Comparison of ENCODE assay signal across 29 mouse cellular contexts in genomic region chr8:91976900-91977585, GRCm38 (mm10).
DNase-seq lines count a peak whose midpoint lies in the region; ATAC-seq and TF ChIP-seq lines count a peak whose summit lies in the region.
"Had no signal": no experiment of that assay in that cellular context is flagged by ENCODE, and none has a peak within 500 bp of the region (broad histone marks: within the 10 kb centered on the region; RNA-seq: fewer than 3 reads in every experiment).

No protein-coding gene starts in this region.

- no peak for TF ChIP-seq POLR2A in kidney, adult 2 months (IDR thresholded peaks at IDR 0.05; ENCODE audit: low read depth, low read length)

- no peak for ATAC-seq in kidney, embryonic 15.5 days (replicated peaks; ENCODE audit: low FRiP score)
- ATAC-seq in lung, embryonic 16.5 days (ENCODE audit: low read depth): peak; percentile 54; the same call in 1 of the 2 replicates
- ATAC-seq: forebrain, embryonic 13.5 days; hindbrain, embryonic 16.5 days; intestine, embryonic 15.5 days; midbrain, embryonic 13.5 days had no signal

- no peak overlapping the region for H3K9ac ChIP-seq in kidney, embryonic 15.5 days
- no peak overlapping the region for H3K9ac ChIP-seq in lung, embryonic 16.5 days (ENCODE audit: low read length)
- H3K9ac ChIP-seq: forebrain, embryonic 13.5 days; intestine, embryonic 15.5 days; limb, embryonic 15.5 days; liver, embryonic 13.5 days; midbrain, embryonic 13.5 days; neural tube, embryonic 15.5 days; stomach, embryonic 15.5 days had no signal

- H3K27ac ChIP-seq in kidney, adult 2 months (ENCODE audit: insufficient read depth, low read depth, low read length): no peak overlapping the region
- H3K27ac ChIP-seq in kidney, embryonic 15.5 days: no peak overlapping the region
- H3K27ac ChIP-seq in lung, embryonic 16.5 days (ENCODE audit: low read length): peak overlapping the region; percentile 57
- H3K27ac ChIP-seq: forebrain, embryonic 13.5 days; intestine, embryonic 15.5 days; limb, embryonic 15.5 days; liver, embryonic 13.5 days; midbrain, embryonic 13.5 days; neural tube, embryonic 15.5 days; stomach, embryonic 15.5 days had no signal

- TF ChIP-seq CTCF in kidney, adult 2 months (conservative IDR thresholded peaks at IDR 0.05; ENCODE audit: insufficient read depth, insufficient read length, low read depth, low read length): no peak

- no peaks in the 10 kb centered on the region for H3K4me1 ChIP-seq in kidney, adult 2 months (ENCODE audit: control insufficient read depth, insufficient read depth, low read length)
- H3K4me1 ChIP-seq in kidney, embryonic 15.5 days: no peaks in the 10 kb centered on the region
- peaks cover 9% of the 10 kb centered on the region for H3K4me1 ChIP-seq in lung, embryonic 16.5 days (replicated peaks; ENCODE audit: control insufficient read depth, insufficient read depth, low read length)
- H3K4me1 ChIP-seq: intestine, embryonic 15.5 days; liver, embryonic 13.5 days; megakaryocyte, embryonic 14.5 days; stomach, embryonic 15.5 days had no signal

- H3K4me3 ChIP-seq in kidney, adult 2 months (ENCODE audit: insufficient read depth, low read depth, low read length): no peak overlapping the region
- no peak overlapping the region for H3K4me3 ChIP-seq in kidney, embryonic 15.5 days (replicated peaks)
- H3K4me3 ChIP-seq in lung, embryonic 16.5 days (ENCODE audit: low read length): no peak overlapping the region
- H3K4me3 ChIP-seq: forebrain, embryonic 13.5 days; intestine, embryonic 15.5 days; limb, embryonic 15.5 days; liver, embryonic 13.5 days; megakaryocyte, embryonic 14.5 days; midbrain, embryonic 13.5 days; neural tube, embryonic 15.5 days; stomach, embryonic 15.5 days had no signal

- H3K36me3 ChIP-seq in kidney, adult 2 months (ENCODE audit: control insufficient read depth, insufficient read depth, low read length): no peaks in the 10 kb centered on the region
- no peaks in the 10 kb centered on the region for H3K36me3 ChIP-seq in kidney, embryonic 15.5 days
- H3K36me3 ChIP-seq in lung, embryonic 16.5 days (ENCODE audit: control insufficient read depth, insufficient read depth, low read length): no peaks in the 10 kb centered on the region
- H3K36me3 ChIP-seq: G1E; intestine, embryonic 15.5 days; limb, embryonic 15.5 days; liver, embryonic 13.5 days; midbrain, embryonic 13.5 days; neural tube, embryonic 15.5 days; stomach, embryonic 15.5 days had no signal

- WGBS in kidney, adult 2 months: 66% methylated on average over 9 of the region's 9 CpGs
- WGBS in kidney, embryonic 15.5 days: 64% methylated on average over 9 of the region's 9 CpGs
- WGBS in lung, embryonic 16.5 days: 45% methylated on average over 9 of the region's 9 CpGs

- peak; percentile 23 for DNase-seq in kidney, adult 2 months
- peak; percentile 45 for DNase-seq in retina, postnatal 1 day
- DNase-seq in retina, embryonic 14.5 days (ENCODE audit: low spot score): no peak
- peak; percentile 47 to 56 for DNase-seq in lung, postnatal 4 days
- DNase-seq in adrenal gland, postnatal 36 days: no peak
- DNase-seq in thymus, postnatal 4 days: no peak
- DNase-seq: adrenal gland, postnatal 10 days; B cell, adult 2 months; cerebellum, adult 11-12 months; cerebellum, postnatal 10 days; gastrocnemius, postnatal 10 days; kidney, adult 8-10 months; kidney, postnatal 10 days; layer of hippocampus, postnatal 36 days; left cerebral cortex, postnatal 4 days; liver, embryonic 13.5 days; right cerebral cortex, postnatal 14 days had no signal

- no peaks in the 10 kb centered on the region for H3K9me3 ChIP-seq in kidney, embryonic 15.5 days (replicated peaks)
- H3K9me3 ChIP-seq in lung, embryonic 16.5 days (ENCODE audit: control insufficient read depth, low read length): peaks cover 2% of the 10 kb centered on the region
- H3K9me3 ChIP-seq: intestine, embryonic 15.5 days; limb, embryonic 15.5 days; liver, embryonic 13.5 days; midbrain, embryonic 13.5 days; neural tube, embryonic 15.5 days; stomach, embryonic 15.5 days had no signal

- no peak overlapping the region for H3K4me2 ChIP-seq in kidney, embryonic 15.5 days
- H3K4me2 ChIP-seq in lung, embryonic 16.5 days (ENCODE audit: low read depth, low read length): peak overlapping the region; percentile 7; the same call in 1 of the 2 replicates
- H3K4me2 ChIP-seq: forebrain, embryonic 13.5 days; heart, embryonic 11.5 days; intestine, embryonic 15.5 days; limb, embryonic 15.5 days; liver, embryonic 13.5 days; midbrain, embryonic 13.5 days; neural tube, embryonic 15.5 days; stomach, embryonic 15.5 days had no signal

- no peaks in the 10 kb centered on the region for H3K27me3 ChIP-seq in kidney, adult 2 months (replicated peaks; ENCODE audit: control insufficient read depth, insufficient read depth, low read length)
- peaks cover 67% of the 10 kb centered on the region for H3K27me3 ChIP-seq in kidney, embryonic 15.5 days
- no peaks in the 10 kb centered on the region for H3K27me3 ChIP-seq in lung, embryonic 16.5 days (ENCODE audit: control insufficient read depth, insufficient read depth, low read depth, low read length)
- H3K27me3 ChIP-seq: intestine, embryonic 15.5 days; megakaryocyte, embryonic 14.5 days; stomach, embryonic 15.5 days had no signal

Comparison
In these comparisons a context has a peak if more than half of its experiments do, and no peak if none do; other contexts are left out.
1. DNase-seq: peak in kidney, adult 2 months (single experiment), retina, postnatal 1 day (single experiment) and lung, postnatal 4 days (2 of 2); none in retina, embryonic 14.5 days (single experiment), adrenal gland, postnatal 36 days (0 of 2) and thymus, postnatal 4 days (single experiment).